Mouse (Mus musculus) E14TG2a.4 (cell line): Measurements from ENCODE around the gene Arhgef12.

Source experiments
- CTCF ChIP-seq: conservative IDR thresholded peaks from 2 replicates; pipeline ENCODE4 v1.5.1; 2014; ENCODE audit warnings: low read length
- NANOG ChIP-seq: IDR thresholded peaks from 2 replicates; pipeline ENCODE4 v1.6.1; 2014; ENCODE audit warnings: borderline replicate concordance, low read length, mixed read lengths
- POU5F1 ChIP-seq: IDR thresholded peaks from 2 replicates; pipeline ENCODE4 v1.6.1; 2014; ENCODE audit warnings: low read length, borderline replicate concordance

DNA sequence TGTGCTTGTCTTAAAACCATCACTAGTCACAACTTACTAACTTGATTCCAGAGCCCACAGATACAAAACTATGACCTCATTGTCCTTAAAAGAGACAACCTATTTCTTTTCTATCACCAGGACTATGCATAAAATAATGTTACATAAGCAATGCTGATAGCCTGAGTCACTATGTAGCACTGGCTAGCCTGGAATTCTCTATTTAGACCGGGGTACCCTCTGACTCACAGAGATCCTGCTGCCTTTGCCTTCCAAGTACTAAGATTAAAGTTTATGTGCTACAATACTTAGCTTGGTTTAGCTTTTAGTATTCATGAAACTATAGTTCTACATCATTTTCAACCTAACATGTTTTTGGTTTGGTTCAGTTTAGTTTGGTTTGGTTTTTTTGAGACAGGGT lies 92.2 kb downstream of the Arhgef12 start:
- TF ChIP-seq CTCF: no peak
- TF ChIP-seq NANOG: no peak
- TF ChIP-seq POU5F1: no peak
